Mouse (Mus musculus) skeletal muscle tissue, adult 2 months (tissue): ENCODE measurements at regions not wholly inside any gene's neighbourhood (a gene's known extent, or its start where the extent isn't known, plus 50 kb on each side); places are given as distances from the start of the nearest gene placed in this dataset.
"Not testable (repeated sequence)": the region's sequence is repeated elsewhere in the genome, so short reads cannot be mapped to it uniquely, and the experiment has no call there.

ENCODE experiments used
- DNase-seq: peaks from one replicate; pipeline ENCODE4 v3.0.0-alpha.2; 2012; ENCODE audit warnings: low read depth, low spot score

- not testable (repeated sequence) for DNase-seq
These were observed 98.1 kb upstream of the Pwp1 start for GRCm38 (mm10) chr10:85731163-85731562.

- not testable (repeated sequence) for DNase-seq
These were observed 97.4 kb upstream of the Pwp1 start for GRCm38 (mm10) chr10:85731796-85732388.

GRCm38 (mm10) chr10:85737796-85738195, 91.5 kb upstream of the Pwp1 start:
- DNase-seq = no peak

GRCm38 (mm10) chr10:85739008-85739407, 90.3 kb upstream of the Pwp1 start:
- DNase-seq = no peak

GRCm38 (mm10) chr10:85739565-85739964, 89.7 kb upstream of the Pwp1 start:
- peak; percentile 10 for DNase-seq

GRCm38 (mm10) chr10:85741972-85742371, 87.3 kb upstream of the Pwp1 start:
- DNase-seq = no peak

- DNase-seq = not testable (repeated sequence)
These were observed 83.9 kb upstream of the Pwp1 start for GRCm38 (mm10) chr10:85745390-85745789.

- DNase-seq = not testable (repeated sequence)
These were observed 83.5 kb upstream of the Pwp1 start for GRCm38 (mm10) chr10:85745818-85746217.

- not testable (repeated sequence) for DNase-seq
These were observed 79.7 kb upstream of the Pwp1 start for GRCm38 (mm10) chr10:85749549-85749948.

GRCm38 (mm10) chr10:85775035-85775434, 54.3 kb upstream of the Pwp1 start:
- DNase-seq = no peak
